Mouse (Mus musculus): ENCODE data around the gene Glis3.

DNA sequence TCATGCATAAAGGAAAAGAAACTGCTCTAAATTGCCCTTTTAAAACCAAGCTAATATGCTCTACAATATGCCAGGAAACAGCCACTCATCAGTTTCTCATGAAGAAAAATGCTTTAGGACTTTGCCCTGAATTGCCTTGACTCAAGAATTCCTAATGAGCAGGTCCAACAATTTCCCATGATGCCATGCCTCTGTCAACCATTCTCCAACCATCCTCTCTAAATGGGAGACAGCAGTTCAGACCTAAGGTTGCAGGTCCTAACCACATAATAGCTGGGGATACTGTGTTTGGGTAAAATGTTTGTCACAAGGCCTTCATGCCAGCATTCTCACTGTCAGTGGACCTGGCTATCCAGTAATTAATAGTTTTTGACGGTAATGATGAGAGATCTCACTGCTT is 313.1 kb downstream of the Glis3 start:
- TF ChIP-seq ZNF384 (IDR thresholded peaks at IDR 0.05; ENCODE audit: low read depth, low read length) (no peak), MAFK (IDR thresholded peaks at IDR 0.05; ENCODE audit: insufficient read depth, low read depth, low read length) (no peak), ZC3H11A (IDR thresholded peaks at IDR 0.05; ENCODE audit: borderline replicate concordance, low read depth, low read length) (no peak), HCFC1 (IDR thresholded peaks at IDR 0.05; ENCODE audit: borderline replicate concordance, insufficient read depth, low read length) (no peak), CHD2 (IDR thresholded peaks at IDR 0.05; ENCODE audit: low read depth, low read length) (no peak)

Measured in ES-E14 (cell line).